Mouse (Mus musculus) testis, adult 2 months (tissue): Measurements from ENCODE around the gene Fnip2.

ENCODE experiments used
- CTCF ChIP-seq: fragments of 200-500 bp; IDR thresholded peaks from 2 replicates; pipeline ENCODE4 v1.5.1; 2012; ENCODE audit warnings: low read depth, mild to moderate bottlenecking, inconsistent platforms, low read length, moderate library complexity; ENCODE audit not compliant: control insufficient read depth, insufficient read depth, insufficient replicate concordance
- POLR2A ChIP-seq: fragments of 200-500 bp; IDR thresholded peaks from 2 replicates; pipeline ENCODE4 v1.6.1; 2012; ENCODE audit warnings: low read depth, mild to moderate bottlenecking, inconsistent platforms, low read length, moderate library complexity; ENCODE audit not compliant: control insufficient read depth

DNA sequence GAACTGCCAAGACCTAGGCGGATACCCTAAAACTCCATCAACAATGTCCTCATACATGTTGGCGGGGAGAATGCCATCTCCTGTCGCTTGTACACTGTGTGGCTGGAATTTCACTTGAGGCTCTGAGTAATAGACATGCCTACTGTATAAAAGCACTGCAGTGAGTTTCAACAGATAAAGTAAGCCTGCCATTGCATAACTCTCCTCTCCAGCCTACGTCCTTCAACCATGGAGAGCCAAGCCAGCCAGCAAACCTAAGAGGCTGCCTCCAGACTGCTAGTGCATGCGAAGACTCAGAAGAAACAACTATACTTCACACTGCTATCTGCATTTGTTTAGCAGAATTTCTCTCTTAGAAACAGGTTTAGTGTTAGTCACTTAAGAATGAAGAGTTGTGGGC lies 95.2 kb downstream of the Fnip2 start:
- no peak for TF ChIP-seq POLR2A
- TF ChIP-seq CTCF: no peak
